Mouse (Mus musculus): ENCODE measurements around the gene Fbxo21.

Fbxo21 gene

DNA sequence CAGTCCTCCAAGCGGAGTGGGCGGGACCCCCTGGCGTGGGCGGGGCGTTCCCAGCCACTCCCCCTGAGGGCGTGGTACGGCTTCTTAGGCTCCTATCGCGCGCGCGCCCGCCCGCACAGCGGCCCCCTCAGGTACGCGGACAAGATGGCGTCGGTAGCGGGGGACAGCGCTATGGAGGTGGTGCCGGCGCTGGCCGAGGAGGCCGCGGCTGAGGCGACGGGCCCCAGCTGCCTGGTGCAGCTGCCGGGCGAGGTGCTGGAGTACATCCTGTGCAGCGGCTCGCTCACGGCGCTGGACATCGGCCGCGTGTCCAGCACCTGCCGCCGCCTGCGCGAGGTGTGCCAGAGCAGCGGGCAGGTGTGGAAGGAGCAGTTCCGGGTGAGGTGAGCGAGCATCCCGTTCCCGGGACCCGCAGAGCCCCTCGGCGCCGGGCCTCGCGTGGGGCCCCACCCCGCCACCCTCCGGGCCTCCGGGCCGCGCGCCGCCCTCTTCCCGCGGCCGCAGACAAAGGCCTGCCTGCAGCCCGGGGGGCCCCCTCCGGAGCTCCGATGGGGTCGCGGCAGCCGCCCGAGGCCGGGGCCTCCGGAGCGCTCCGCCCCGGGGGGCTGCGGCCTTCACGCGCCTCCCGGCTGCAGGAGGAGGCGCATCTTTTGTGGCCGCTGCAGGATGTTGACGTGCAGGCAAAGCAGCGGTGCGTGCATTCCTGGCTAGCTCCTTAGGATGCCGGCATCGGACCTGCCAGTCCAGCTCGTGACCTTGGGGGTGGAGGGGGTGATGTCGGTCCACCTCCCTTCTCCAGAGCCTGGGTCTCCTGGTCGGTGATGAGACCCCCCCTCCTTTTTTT, at the start of gene Fbxo21:
Gene Fbxo21 (plus strand): TSS at position 74 of the 844 bp plus-strand sequence.
- DNase-seq, result peak; percentile 96

DNA sequence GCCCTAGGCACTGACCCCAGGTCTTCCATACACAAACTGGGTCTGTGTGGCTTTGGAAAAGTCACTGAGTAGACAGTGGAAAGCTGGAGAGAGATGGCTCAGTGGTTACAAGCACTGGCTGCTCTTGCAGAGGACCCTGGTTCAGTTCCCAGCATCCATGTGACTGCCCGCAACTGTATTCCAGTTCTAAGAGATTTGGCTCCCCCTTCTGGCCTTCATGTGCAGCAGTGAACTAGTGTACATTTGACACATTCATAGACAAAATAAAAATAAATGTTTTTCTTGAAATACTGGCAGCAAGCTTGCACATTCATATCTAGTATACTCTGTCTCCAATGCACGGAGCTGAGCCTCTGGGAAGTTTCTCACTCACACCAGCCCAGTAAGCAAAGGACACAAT, 48.0 kb upstream of the Fbxo21 start:
- no peak for DNase-seq

DNA sequence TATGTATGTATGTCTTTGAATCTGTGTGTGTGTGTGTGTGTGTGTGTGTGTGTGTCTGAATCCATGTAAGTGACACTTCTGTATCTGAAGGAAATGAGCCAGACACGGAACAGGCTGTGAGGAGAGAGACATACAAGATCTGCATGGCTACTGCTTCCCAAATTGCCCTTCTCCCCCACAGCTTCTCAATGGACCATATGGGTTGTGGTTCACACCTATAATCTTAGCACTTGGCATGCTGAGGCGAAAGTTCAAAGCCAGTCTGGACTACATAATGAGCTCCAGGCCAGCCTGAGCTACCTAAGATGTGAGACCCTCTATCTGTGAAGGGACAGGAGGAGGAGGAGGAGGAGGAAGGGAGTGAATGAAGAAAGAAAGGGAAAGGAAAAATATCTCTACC, 44.3 kb upstream of the Fbxo21 start:
- no peak for DNase-seq

DNA sequence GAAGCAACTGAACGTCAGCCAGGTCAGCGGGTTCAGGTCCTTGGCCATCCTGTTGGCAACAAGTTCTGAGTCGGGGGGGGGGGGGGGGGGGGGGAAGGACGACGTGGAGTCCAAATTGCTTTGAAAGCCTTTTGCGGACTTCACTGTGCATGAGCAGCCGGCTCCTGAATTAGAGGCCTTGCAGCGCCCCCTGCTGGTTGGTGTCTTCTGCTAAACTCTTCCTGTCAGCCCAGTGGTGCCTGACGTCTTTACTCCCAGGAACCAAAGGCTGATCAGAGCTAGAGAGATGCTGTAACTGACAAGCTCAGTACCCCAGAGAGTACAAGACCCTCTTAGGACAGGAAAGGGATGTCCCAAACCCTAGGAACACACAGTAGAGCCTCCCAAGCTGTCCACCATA, 43.7 kb upstream of the Fbxo21 start:
- DNase-seq, result peak; percentile 65

DNA sequence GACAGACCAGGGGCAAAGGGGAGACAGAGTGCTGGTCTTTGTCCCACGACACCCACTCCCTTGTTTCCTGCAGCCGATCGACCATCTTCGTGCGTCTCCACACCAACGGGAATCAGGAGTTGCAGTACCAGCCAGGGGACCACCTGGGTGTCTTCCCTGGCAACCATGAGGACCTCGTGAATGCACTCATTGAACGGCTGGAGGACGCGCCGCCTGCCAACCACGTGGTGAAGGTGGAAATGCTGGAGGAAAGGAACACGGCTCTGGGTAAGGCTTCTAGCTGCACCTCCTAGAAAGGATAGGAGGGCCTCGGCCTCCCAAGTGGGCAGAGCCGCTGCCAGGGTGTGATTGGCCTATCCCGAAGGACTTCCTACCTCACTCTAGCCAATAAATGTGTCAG, 40.2 kb upstream of the Fbxo21 start:
- DNase-seq, result no peak

DNA sequence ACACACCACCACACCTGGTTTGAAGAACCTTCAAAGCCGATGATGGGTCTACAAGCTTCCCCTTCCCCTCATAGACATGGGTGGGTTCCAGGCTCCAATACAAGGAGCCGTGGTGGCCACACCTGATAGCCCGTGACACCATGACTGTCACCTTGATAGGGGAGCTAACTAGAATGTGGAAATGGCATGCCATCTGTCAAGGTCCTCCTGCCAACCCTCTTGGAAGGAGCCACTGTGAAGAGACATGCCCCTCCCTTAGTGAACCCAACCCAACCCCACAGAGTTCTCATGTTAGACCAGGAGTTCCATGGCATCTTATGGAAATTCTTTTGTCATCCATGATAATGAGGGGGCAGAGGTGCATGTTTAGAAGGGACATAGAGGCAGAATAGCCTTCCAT, 39.3 kb upstream of the Fbxo21 start:
- DNase-seq, result no peak

DNA sequence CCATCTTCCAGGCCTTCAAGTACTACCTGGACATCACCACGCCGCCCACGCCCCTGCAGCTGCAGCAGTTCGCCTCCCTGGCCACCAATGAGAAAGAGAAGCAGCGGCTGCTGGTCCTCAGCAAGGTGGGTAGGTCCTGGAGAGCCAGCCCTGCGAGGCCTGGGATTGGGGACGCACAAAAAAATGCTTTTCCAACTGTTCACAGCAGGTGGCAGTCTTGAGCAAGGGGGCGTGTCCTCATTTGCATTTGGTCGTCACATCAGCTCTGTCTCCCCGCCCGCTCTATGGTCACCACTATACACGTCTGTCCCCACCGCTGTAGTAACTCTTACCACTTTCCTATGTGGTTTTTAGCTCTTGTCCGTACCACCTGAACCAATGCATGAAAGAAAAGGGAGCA, 38.3 kb upstream of the Fbxo21 start:
- DNase-seq, result peak; percentile 73

DNA sequence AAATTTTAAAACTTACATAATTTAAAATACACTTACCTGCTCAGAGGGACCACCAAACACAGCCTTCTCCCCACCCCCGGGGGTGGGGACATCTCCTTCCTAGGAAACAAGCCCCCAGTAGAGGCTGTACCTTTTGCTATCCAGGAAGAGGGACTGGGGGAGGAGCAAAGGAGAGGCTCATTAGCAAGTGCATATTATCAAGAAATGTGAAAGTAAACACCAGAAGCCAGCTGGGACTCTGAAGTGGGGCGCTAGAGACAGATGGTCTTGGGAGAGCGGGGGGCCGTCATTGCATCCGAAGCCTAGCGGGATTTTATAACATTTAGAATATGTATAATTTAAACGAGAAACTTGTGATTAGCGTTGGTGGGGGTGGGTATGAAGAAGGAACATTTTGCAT, 37.1 kb upstream of the Fbxo21 start:
- no peak for DNase-seq

DNA sequence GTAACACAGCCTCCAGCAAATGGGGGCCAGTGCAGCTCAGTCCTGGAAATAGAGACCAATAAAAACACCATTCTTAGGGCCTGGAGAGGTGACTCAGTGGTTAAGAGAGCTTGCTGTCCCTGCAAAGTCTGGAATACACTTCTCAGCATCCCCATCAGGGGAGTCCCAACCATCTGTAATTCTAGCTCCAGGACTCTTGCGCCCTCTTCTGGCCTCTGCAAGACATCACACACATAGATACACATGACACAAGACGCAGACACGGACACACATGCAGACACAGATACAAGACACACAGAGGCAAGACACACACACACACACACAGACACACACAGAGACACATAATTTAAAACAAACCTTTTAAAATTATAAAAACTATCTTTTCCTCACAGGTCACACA, 35.0 kb upstream of the Fbxo21 start:
- DNase-seq, result no peak

DNA sequence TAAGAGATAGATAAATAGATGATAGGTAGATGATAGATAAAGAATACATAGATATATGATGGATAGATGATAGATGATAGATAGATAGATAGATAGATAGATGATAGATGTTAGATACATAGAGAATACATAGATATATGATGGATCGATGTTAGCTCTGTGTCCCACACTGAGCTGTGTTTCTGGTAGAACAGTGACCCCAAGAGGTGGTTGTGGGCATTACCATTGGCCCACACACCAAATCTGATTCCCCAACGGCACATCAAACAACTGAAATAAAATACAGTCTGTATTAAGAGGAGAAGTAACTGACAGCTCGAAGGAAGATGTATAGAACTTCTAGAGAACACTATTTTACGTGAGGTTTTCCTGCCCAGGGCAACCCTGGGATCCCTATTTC, 29.9 kb upstream of the Fbxo21 start:
- DNase-seq, result peak; percentile 51

DNA sequence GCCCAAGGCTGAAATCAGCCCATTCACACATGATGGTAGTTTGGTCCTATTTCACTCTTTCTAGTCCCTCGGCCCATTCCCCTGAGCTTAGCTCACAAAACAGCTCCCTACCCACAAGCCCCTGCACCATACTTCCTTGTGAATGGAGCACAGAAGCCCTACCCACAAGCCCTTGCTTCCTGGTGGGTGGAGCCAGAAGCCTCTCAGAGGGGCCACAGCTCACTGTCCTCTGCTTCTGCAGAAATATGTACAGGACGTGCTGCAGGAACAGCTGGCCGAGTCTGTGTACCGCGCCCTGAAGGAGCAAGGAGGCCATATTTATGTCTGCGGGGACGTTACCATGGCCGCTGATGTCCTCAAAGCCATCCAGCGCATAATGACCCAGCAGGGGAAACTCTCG, 27.1 kb upstream of the Fbxo21 start:
- no peak for DNase-seq

DNA sequence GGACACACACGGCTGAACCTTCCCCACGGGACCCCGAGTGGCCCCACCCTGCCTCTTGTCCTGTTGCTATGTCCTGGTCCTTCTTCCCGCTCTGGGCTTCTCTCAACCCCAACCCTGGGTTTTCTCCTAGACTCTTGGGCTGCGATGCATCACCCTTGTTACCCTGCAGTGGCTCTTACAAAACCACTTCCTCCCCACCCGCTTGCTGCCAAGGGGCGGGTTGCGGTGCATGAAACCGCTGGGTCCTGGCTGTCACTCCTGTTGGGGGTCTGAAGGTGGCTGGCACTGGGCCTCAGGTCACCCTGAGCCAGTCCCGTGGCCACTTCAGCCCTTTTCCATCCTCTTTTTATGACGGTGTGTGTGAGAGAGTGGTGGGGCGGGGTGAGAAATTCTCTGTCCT, 22.6 kb upstream of the Fbxo21 start:
- peak; percentile 27 for DNase-seq

DNA sequence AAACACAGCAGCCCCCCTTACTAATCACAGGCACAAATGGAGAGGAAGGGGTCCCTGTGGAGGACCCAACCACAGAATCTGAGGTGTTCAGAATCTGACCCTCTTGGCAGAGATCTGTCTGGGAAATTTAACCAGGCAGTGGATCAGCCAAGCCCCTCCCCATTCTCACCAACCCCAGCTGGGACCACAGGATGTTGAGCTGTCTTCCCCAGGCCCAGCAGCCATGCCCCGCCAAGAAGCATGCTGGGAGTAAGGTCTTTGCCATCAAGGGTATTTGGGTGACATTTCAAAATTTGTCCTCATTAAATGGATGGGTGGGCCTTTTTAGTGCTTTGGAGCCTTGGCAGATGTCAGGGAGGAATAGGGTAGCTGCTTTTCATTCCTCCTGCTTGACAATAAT, 22.1 kb upstream of the Fbxo21 start:
- peak; percentile 16 for DNase-seq

DNA sequence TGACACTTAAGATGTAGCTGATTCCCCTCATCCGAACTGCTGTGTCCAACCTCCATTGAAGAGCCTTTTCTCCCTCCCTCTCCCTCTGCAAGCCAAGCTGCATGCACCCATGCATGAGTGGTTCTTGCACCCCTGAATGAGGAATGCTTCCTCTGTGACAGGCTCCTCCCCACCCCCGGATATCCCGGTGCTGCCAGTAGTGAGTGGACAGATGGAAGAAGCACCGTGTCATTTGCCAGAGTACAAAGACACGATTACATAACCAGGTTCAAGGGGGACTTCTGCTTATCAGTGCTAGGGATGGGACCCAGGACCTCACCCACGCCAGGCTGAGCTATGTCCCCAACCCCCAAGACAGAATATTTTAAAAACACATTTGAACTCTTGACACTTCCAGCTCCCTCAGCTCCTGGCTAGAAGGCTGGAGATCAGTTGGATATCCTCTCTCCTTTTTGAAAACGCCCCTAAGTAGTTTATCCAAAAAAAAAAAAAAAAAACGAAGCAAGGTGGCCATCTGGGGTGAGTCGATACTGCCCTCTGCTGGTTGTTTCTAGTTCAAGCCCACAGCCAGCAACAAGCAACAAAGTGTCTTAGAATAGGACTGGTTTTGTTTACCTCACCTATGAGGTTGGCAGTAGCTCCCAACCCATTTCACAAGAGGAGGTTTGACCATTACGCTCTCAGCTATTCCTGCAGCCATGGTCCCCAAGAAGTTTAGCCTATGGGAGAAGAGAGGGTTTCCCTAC, 20.7 kb upstream of the Fbxo21 start:
- DNase-seq, result peak; percentile 38

DNA sequence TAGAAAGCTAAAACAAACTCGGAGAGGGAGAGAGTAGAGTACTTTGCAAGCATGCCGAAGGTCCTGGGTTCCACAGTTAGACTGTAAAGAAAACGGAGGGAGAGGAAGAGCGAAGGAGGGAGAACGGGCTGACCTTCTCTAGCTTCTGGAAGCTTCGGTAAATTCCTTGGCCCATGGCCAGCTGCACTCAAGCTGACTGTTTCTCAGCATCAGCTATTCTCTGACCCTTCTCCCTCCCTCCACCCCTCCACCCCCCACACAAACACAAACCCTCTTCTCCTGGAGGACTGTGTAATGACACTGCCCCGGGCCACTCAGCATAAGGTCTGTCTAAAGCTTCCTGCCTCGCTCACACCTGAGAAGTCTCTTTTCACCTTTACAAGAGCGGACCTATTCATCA, 11.8 kb upstream of the Fbxo21 start:
- no peak for DNase-seq

DNA sequence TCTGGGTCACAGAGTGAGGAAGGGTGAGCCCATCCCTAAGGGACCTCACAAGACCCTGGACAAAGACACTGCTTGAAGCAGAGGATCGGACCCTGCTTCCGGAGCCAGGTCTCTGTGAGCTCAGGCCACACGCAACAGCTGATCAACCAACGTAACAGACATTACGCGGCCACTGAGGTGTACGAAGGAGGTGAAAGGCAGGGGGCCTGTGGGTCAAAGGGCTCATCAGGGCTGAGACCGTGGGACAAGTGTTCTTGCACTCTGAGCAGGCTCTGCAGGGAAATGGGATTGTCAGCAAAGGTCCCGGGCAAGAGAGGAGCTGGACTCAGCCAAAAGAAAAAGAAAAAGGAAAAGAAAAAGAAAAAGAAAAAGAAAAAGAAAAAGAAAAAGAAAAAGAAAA, 9.6 kb upstream of the Fbxo21 start:
- no peak for DNase-seq

DNA sequence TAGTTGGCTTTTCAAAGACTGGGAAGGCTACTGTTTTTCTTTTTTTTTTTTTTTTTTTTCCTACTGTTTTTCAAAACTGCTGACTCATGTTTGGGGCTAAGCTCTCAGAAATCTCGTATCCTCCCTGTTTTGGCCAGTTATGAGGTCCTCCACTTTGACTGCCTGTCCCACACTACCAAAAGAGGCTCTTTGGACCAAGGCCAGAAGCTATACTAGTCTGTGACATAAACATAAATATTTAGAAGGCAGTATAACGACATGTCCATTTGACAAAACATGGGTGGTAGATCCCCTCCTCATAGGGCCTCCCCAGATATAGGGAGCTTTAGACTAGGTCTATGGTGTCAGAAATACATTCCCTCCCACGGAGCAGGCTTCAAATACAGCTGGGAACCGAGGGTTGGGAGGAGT, 8.9 kb upstream of the Fbxo21 start:
- DNase-seq, result no peak

DNA sequence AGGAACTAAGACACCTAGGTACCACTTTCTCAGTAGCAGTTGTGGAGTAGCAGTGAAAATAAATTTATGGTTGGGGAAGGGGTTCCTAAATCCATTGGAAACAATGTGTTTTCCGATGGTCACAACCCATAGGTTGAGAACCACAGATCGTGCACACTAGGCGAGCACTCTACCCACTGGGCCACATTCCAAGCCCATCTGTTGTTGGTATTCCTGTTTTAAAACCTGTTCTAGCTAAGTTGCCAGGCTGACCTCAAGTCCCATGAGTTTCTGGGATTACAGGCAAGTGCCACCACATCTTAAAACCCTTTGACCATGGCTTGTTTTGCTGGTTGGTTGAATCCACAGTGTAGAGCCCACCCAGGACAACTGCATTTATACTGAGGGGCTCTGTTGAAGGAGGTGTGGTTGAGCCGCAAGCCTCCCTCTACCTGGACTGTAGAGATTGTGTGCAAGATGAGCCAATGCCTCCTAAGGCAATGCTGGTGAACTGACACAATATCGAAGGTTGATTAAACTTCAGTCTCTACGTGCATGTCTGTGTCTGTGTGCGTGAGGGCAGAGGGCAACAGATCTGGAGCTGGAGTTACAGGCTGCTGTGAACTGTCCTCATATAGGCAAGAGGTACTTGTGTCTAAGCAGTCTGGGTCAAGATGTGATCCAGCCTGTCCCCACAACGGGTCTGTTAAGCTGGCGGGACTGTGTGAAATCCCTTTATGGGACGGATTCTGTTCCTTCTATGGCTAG, 6.7 kb upstream of the Fbxo21 start:
- DNase-seq, result no peak

DNA sequence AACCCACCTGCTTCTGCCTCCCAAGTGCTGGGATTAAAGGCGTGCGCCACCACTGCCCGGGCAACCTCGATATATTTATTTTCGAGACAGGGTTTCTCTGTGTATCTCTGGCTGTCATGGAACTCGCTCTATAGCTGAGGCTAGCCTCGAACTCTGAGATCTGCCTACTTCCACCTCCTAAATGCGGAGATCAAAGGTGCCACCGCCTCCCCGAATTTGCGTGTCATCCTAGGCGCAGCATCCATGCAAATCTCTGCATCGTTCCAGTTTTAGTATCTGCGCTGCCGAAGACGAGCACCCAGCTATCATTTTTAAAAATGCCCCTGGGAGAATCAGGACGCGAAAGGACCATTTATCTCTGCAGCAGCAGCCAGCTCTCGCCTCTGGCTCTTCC, 270 bp upstream of the Fbxo21 start:
- DNase-seq, result no peak

DNA sequence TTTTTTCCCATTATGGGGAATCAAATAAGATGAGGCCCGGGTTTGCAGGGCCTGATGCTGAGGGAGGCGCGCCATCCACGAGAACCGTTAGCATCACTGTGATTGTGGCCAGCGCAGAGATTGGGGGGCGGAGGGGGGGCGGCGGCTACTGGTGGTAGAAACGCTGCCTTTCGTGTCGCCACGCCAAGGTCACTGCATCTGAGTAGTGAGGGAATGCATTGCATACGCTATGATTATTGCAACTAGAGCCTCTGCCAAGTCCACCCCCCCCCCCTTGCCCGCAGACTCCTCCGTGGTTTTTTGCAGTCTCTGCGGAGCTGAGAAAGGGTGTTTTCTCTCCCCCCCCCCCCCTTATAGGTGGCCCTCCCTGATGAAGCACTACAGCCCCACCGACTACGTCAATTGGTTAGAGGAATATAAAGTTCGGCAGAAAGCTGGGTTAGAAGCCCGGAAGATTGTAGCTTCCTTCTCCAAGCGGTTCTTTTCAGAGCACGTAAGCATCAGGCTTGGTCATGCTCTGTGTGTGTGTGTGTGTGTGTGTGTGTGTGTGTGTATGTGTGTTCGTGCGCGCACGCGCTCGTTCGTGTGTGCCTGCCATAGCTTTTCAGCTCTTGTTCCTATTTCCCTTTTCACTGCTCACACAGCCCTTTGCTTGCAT, 1.1 kb downstream of the Fbxo21 start:
- DNase-seq, result peak; percentile 30

DNA sequence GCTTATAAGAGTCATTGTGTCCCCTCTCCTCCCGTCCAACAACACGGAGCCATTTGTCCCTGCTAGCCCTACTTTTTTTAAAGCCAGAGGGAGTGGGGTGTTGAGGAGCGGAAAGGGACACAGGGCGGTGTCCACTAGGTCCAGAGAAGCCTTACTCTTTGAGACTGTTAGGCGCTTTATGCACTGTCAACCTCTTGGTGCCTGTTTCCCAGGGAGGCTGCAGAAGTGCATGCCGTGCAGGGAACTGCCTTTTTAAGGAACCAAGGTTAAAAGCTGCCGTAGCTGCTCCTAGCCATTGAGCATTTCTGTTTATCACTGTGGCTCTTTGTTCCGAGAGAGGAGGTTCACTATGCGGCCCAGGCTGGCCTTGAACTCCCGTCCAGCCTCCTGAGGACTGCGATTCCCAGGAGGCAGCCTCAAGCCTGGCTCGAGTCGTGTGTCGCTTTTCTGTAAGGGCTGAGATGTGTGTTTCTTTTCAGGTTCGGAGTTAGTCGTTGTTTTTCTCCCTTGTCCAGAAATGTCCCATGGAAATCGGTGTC, 1.7 kb downstream of the Fbxo21 start:
- no peak for DNase-seq

DNA sequence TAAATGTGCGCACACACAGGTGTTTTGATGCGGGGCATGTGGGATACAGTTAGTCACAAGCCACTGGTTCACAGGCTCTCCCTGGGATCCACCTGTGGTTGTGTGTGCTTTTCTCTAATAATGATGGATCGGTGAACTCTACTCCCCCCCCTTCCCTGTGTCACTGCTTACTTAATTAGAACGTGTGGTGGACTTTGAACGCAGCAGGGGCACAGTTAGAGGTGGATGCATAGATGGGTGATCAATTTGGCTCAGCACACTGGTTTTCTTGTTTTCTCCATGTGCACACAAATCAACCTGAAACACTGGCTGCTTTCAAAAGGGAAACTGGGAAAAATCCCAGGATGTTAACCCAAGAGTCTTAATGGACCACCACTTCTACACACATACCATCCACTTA, 2.6 kb downstream of the Fbxo21 start:
- DNase-seq, result no peak

DNA sequence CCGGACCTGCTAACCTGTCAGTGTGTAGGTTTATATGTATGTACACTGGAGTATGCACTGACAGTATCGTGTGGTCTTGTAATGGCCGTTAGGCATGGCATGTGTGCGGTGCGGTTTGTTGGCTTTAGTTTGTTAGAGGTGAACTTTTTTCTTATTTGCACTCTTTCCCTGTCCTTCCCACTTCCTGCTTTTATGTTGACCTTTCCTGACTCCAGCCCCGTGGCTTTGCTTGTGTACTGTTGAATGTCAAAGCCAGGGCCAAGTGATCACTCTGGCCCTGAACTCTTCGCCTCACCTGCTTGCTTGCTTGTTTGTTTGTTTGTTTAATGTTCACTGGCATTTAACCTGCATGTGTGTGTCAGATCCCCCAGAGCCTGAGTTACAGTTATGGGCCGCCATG, 4.4 kb downstream of the Fbxo21 start:
- DNase-seq, result no peak
